Mouse (Mus musculus): ENCODE measurements at regions not wholly inside any gene's neighbourhood (a gene's known extent, or its start where the extent isn't known, plus 50 kb on each side); places are given as distances from the start of the nearest gene placed in this dataset.
"Not testable (repeated sequence)": the region's sequence is repeated elsewhere in the genome, so short reads cannot be mapped to it uniquely, and the experiment has no call there.

- H3K4me3 ChIP-seq; H3K9ac ChIP-seq; H3K27me3 ChIP-seq (replicated peaks); H3K36me3 ChIP-seq (replicated peaks); H3K27ac ChIP-seq; H3K9me3 ChIP-seq; H3K4me1 ChIP-seq; H3K4me2 ChIP-seq; ATAC-seq (replicated peaks): not testable (repeated sequence)
- 89% methylated on average over 3 of the region's 3 CpGs for WGBS
These were observed 83.4 kb upstream of the Gm49339 start for GRCm38 (mm10) chr10:51397016-51397415.

- ATAC-seq (replicated peaks), result peak; percentile 92
- H3K4me1 ChIP-seq, result no peaks in the 10 kb centered on the region
- no peak overlapping the region for H3K4me3 ChIP-seq
- H3K27ac ChIP-seq, result no peak overlapping the region
- no peaks in the 10 kb centered on the region for H3K36me3 ChIP-seq (replicated peaks)
- H3K9me3 ChIP-seq, result no peaks in the 10 kb centered on the region
- H3K27me3 ChIP-seq (replicated peaks), result no peaks in the 10 kb centered on the region
- WGBS, result 4% methylated on average over 9 of the region's 9 CpGs
- no peak overlapping the region for H3K9ac ChIP-seq
- H3K4me2 ChIP-seq, result 0 out of 2 replicates have a peak overlapping the region, but pooled peaks have one; percentile 13
These were observed 75.3 kb upstream of the Gm49339 start for GRCm38 (mm10) chr10:51405141-51405540.

GRCm38 (mm10) chr10:51412795-51413194, 67.6 kb upstream of the Gm49339 start:
- Histone ChIP-seq H3K4me1 (no peaks in the 10 kb centered on the region), H3K27ac (no peak overlapping the region), H3K27me3 (replicated peaks) (no peaks in the 10 kb centered on the region), H3K9ac (no peak overlapping the region), H3K4me3 (no peak overlapping the region), H3K9me3 (no peaks in the 10 kb centered on the region), H3K4me2 (no peak overlapping the region), H3K36me3 (replicated peaks) (no peaks in the 10 kb centered on the region)
- ATAC-seq (replicated peaks), result no peak

GRCm38 (mm10) chr10:51414512-51414911, 65.9 kb upstream of the Gm49339 start:
- 97% methylated on average over 1 of the region's 1 CpGs for WGBS
- Histone ChIP-seq H3K9me3 (no peaks in the 10 kb centered on the region), H3K36me3 (replicated peaks) (no peaks in the 10 kb centered on the region), H3K4me1 (no peaks in the 10 kb centered on the region), H3K27me3 (replicated peaks) (no peaks in the 10 kb centered on the region), H3K9ac (no peak overlapping the region), H3K27ac (no peak overlapping the region), H3K4me2 (no peak overlapping the region), H3K4me3 (no peak overlapping the region)
- ATAC-seq (replicated peaks), result no peak

GRCm38 (mm10) chr10:51416723-51417122, 63.7 kb upstream of the Gm49339 start:
- H3K9ac ChIP-seq, result no peak overlapping the region
- H3K4me1 ChIP-seq, result no peaks in the 10 kb centered on the region
- H3K27me3 ChIP-seq (replicated peaks), result no peaks in the 10 kb centered on the region
- H3K36me3 ChIP-seq (replicated peaks), result no peaks in the 10 kb centered on the region
- ATAC-seq (replicated peaks), result no peak
- H3K27ac ChIP-seq, result no peak overlapping the region
- H3K9me3 ChIP-seq, result no peaks in the 10 kb centered on the region
- H3K4me2 ChIP-seq, result no peak overlapping the region
- no peak overlapping the region for H3K4me3 ChIP-seq

- WGBS, result 68% methylated on average over 3 of the region's 3 CpGs
- Histone ChIP-seq H3K9me3 (no peaks in the 10 kb centered on the region), H3K27ac (no peak overlapping the region), H3K27me3 (replicated peaks) (no peaks in the 10 kb centered on the region), H3K4me3 (no peak overlapping the region), H3K4me2 (no peak overlapping the region), H3K9ac (no peak overlapping the region), H3K4me1 (no peaks in the 10 kb centered on the region), H3K36me3 (replicated peaks) (no peaks in the 10 kb centered on the region)
- no peak for ATAC-seq (replicated peaks)
These were observed 63.0 kb upstream of the Gm49339 start for GRCm38 (mm10) chr10:51417221-51417911.

- no peaks in the 10 kb centered on the region for H3K36me3 ChIP-seq (replicated peaks)
- H3K27me3 ChIP-seq (replicated peaks), result no peaks in the 10 kb centered on the region
- H3K4me2 ChIP-seq, result no peak overlapping the region
- no peak for ATAC-seq (replicated peaks)
- no peaks in the 10 kb centered on the region for H3K9me3 ChIP-seq
- H3K27ac ChIP-seq, result no peak overlapping the region
- no peak overlapping the region for H3K4me3 ChIP-seq
- whole genome bisulfite sequencing, result 80% methylated on average over 1 of the region's 1 CpGs
- H3K9ac ChIP-seq, result no peak overlapping the region
- H3K4me1 ChIP-seq, result no peaks in the 10 kb centered on the region
These were observed 61.9 kb upstream of the Gm49339 start for GRCm38 (mm10) chr10:51418550-51418949.

GRCm38 (mm10) chr10:51422501-51422900, 57.9 kb upstream of the Gm49339 start:
- H3K9me3 ChIP-seq, result no peaks in the 10 kb centered on the region
- H3K27ac ChIP-seq, result no peak overlapping the region
- H3K4me1 ChIP-seq, result no peaks in the 10 kb centered on the region
- no peak for ATAC-seq (replicated peaks)
- no peaks in the 10 kb centered on the region for H3K36me3 ChIP-seq (replicated peaks)
- no peak overlapping the region for H3K4me2 ChIP-seq
- no peak overlapping the region for H3K9ac ChIP-seq
- 79% methylated on average over 1 of the region's 1 CpGs for WGBS
- no peak overlapping the region for H3K4me3 ChIP-seq
- H3K27me3 ChIP-seq (replicated peaks), result no peaks in the 10 kb centered on the region

Measured in midbrain, embryonic 15.5 days (tissue).